Mouse (Mus musculus) c-Kit-positive CD71-positive TER-119-negative erythroid progenitor cells, embryonic 14.5 days (primary cell): ENCODE measurements at regions not wholly inside any gene's neighbourhood (a gene's known extent, or its start where the extent isn't known, plus 50 kb on each side); places are given as distances from the start of the nearest gene placed in this dataset.

Experiments used
- DNase-seq: peaks from one replicate; pipeline ENCODE4 v3.0.0-alpha.2; 2013; ENCODE audit warnings: low read depth

DNA sequence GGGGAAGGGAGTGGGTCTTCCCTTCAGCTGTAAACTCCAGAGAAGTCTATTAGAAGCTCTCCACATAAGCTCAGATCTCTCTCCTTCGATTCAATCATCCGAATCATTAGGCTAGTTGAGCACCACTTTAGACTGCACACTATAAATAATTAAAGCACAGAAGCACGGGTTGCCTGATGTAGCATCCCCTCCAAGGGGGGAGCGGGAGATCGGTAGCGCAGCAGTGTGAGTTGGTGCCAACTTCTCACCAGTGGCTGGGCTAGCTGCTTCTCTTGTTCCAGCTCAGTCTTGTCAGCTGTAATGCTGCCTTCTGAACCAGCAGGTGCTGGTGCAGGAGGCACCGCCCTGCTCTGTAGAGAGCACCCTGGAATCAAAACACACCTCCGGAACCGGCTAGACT is 78.6 kb downstream of the A830031A19Rik start:
- DNase-seq = no peak

DNA sequence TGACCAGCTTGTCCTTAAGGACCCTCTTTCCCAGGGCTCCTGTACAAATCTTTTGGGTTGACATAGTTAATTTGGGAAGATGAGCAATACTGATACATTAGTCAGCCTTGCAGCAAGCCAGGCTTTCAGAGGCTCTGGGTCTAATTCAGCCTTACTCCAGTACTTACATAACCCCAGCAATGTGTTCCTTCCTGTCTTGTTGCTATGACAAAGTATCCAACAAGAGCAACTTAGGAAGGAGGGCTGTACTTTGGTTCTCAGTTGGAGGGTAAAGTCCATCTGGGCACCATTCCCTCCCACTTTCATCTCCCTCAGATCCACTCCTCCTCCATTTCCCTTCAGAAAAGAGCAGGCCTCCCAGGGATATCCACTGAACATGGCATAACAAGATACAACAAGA is 80.7 kb downstream of the A830031A19Rik start:
- no peak for DNase-seq

DNA sequence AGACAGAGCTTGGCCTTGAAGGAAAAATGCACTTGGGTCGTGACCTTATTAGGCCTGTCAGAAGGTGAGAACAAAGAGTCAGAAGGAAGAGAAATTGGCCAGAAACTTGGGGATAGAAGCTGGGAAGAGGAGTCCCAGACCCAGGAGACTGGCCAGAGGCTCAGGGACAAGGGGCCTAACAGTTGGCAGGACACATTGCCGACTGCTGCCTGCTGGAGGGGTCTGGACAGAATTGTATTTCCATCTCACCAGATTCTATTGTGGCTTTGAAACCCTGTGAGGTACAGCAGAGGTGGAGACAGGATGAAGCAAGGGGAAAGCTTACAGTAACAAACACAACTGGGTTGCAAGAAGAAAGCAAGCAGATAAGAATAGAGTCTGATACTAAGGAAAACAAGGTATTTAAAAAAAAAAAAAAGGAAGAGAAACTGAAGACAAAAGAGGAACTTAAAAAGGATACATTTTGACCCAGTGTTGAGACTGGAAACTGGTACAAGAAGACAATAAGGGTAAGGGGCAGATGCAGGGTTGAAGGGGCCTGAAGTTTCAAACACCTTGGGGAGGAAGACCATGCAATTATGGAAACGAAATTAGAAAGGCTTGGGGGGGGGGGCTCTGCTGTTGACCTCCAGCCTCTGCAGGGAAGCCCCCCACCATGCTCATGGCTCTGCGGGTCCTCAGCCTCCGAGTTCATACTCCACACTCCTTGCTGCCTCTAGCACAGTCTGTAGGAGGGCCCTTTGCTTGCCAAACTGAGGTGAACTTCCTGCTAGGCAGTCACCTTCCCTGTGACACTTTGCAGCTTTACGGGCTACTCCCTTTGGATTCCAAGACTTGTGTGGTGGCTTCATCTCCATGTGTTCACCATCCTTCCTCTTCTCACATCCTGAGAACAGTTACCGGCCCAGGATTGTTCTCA is 87.1 kb downstream of the A830031A19Rik start:
- no peak for DNase-seq

DNA sequence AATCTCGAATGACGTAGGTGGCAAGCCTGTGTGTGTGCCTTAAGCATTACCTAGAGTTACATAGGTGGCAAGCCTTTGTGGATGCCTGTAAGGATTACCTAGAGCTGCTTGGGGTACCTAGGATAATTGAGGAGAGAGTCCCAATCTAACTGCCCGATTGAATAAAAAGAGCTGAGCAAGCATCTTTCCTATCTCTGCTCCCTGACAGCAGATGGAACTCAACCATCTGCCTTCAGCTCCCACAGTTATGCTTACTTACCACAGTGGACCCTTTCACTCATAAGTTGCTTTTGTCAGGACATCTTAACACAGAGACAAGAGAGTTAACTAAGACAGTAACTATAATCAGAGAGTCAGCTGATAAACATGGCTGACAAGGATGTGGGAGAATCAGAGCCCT is 89.6 kb downstream of the A830031A19Rik start:
- DNase-seq = no peak

DNA sequence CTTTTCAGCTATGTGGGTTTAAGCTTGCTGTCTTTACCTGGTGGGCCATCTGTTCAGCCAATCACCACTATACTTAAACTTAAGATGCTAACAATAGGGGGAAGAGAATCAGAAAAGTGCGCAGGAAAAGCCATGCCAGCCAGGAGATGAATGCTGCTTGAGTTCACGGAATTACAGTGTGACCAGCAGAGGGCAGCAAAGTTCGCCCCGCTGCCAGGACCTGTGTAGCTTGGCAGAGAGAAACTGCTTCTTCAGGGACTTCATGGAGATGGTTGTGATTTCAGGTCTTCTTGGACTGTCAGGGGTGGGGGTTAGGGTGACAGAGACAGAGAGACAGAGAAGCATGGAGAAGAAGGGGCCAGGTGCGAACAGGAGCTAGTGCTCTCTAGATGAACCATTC is 84.3 kb upstream of the Papolg start:
- DNase-seq = peak; percentile 34

DNA sequence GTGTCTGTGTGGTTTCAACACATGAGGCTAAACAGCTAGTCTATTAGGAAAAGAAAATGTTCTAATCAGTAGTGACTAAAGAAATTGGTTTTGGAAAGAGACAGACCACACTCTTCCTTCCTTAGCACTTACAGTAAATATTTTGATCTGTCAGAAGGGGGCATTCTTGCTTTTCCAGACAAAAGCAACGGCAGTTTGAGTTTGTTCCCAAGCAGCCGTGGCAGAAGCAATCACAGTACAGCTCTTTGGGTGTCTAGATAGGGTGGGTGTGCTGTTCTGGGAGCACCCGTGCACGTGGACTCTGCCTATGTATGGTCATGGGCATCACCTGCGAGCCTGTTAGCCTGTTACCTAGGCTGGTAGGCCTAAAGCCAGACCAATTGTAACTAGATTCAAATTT is 83.2 kb upstream of the Papolg start:
- DNase-seq = no peak

DNA sequence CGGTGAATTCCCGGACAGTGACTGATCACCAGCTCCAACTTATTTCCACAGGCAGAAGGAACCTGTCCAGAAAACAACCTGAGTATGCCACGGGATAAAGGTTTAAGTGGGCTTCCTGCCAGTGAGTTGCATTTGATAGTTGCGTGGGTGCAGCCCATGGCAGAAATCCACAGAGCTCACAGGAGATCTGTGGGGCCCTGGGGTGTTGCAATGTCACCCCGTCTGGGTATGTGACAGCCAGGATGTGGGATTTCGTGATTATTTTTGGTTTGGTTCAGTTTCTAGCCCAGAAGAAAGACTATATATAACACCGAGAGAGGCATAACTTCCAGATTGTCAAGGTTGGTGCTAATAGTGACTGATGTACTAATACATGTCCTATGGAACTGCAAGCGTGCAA is 82.0 kb upstream of the Papolg start:
- DNase-seq = no peak

DNA sequence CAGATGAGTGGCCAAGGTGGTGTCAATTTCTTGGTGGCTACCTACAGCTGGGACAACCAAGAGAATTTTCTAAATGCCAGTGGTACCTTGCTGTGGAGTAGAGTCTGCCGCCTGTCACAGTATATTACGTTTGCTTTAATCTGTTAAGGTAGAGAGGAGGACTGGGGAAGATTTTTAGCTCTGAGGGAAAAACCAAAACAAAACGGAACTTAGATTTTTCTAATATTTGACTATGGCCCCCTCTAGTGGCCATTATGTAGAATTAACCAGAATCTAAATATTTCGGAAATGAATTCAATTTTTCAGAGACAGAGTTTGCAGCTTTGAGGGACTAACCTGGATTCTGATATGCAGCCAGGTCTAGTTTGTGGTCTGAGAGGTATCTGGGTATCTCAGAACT is 59.3 kb upstream of the Papolg start:
- peak; percentile 21 for DNase-seq

DNA sequence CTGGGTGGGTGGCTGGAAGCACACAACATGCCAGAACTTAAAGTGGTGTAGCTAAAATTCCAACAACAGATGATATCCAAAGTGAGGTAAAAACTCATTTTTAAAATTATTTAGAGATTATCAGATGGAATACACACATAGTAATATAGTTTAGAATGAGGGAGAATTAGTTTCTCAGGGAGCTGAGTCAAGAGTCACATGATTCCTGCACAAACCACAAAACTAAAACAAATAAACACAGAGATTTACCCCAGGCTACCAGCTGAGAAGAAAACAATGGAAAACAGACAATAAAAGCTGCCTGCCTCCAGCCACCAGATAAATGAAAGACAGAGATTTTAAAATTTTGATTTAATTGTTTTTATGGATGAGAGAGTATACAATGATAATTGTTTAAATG is 50.9 kb upstream of the Papolg start:
- no peak for DNase-seq
